Mouse (Mus musculus) stomach, embryonic 15.5 days (tissue): Measurements from ENCODE around the gene Greb1. TPM values are rescaled to one million over a fixed set of nuclear protein-coding genes. Genes with fewer than 3 reads are reported as not detected.

ENCODE experiments used
- microRNA-seq: library from miRNA; unstranded; fragments of <30 nt; microRNA quantifications from one replicate; pipeline ENCODE4, GENCODE M21; 2016
- polyA plus RNA-seq: library from polyadenylated mRNA; unstranded; fragments of >200 nt; fragmentation: Nextera tagmentation; extraction: Ambion mirVana; gene quantifications from 2 replicates; pipeline ENCODE4 v1.2.1, GENCODE M21; 2015

Greb1 gene
- polyA plus RNA-seq, 1 experiment from 2014 or later: 2.2 TPM

Small RNA genes within 50 kb of the gene (microRNA-seq; reads per million reads assigned to microRNA genes)
- not detected for gene Gm44305

Other genes with a start within 250 kb of the Greb1 start
- 5.3 and 6.2 TPM in 2 replicates for gene Lpin1, start 189.9 kb downstream of the Greb1 start, polyA plus RNA-seq
- gene Ntsr2, start 147.5 kb downstream of the Greb1 start, polyA plus RNA-seq: 0.14 and 0.17 TPM in 2 replicates
- 38.6 and 39.3 TPM in 2 replicates for gene E2f6, start 10.1 kb upstream of the Greb1 start, polyA plus RNA-seq
- 20.5 and 21.7 TPM in 2 replicates for gene Rock2, start 94.0 kb upstream of the Greb1 start, polyA plus RNA-seq
- gene Pqlc3, start 199.5 kb upstream of the Greb1 start, polyA plus RNA-seq: 10.5 and 10.7 TPM in 2 replicates
- gene 2410004P03Rik, start 210.8 kb upstream of the Greb1 start, polyA plus RNA-seq: 0.14 and 0.27 TPM in 2 replicates